Mouse (Mus musculus) brain, adult 2 months (tissue): ENCODE results near the gene Stat6.
A peak's percentile ranks its signal among the peaks of the same experiment; 100 is the strongest.

Experiments used
- DNase-seq: peaks from one replicate; pipeline ENCODE4 v3.0.0; 2011; ENCODE audit warnings: low read depth, low spot score

Stat6 gene

DNA sequence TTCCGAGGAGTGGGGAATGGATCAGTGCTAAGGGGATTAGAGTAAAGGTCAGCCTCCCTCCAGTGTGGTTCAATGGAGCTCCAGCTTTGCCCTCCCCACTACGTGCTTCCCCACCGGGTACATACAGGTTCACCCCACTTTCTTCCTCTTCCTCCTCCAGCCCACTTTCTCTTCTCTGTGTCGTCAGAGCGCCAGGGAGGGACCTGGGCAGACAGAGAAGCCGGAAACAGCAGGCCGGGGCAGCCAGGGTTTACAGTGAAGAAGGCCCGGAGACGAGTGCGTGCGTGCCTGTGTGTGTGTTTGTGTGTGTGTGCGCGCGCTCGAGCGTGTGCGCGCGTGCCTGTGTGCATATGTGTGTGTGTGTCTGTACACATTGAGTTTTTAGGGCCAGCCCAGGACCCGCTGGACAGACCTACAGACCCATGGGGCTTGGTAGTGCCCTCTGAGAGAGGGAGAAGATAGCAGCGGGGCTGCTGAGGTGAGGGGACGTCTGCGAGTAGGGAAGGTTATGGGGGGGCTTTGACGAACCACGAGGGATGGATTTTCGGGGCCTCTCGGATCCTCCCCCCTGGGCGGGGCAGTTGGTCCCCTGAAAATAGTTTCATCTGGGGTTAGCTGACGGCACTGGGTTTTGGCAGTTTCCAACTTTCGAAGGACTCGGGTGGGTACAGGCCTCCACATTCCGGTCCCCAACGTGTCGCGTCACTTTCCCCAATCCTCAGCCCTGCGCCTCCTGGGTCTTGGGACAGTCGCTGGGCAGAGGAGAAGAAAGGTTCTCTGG is at the start of gene Stat6:
Gene Stat6 (plus strand): TSS at position 215 of the 781 bp plus-strand sequence.
- DNase-seq: peak; percentile 72

DNA sequence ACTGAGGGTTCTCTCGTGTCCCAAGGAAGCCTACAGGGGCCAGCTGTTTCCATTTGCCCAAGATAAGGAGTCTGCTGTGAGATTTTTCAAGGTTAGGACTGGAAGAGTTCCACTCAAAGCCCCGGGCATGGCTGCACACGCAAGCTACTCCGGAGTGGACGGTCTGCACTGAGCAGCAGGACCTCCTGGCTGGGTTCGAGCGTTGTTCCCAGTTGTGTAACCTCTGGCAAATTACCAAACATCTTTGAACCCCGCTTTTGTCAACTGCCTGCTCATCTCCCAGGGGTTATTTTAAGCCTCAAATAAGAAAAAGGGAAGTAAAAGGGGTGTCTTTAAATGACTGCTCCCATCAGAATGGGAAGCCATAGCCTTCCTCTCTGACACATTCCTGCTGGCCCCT is 48.4 kb upstream of the Stat6 start:
- DNase-seq: peak; percentile 64

DNA sequence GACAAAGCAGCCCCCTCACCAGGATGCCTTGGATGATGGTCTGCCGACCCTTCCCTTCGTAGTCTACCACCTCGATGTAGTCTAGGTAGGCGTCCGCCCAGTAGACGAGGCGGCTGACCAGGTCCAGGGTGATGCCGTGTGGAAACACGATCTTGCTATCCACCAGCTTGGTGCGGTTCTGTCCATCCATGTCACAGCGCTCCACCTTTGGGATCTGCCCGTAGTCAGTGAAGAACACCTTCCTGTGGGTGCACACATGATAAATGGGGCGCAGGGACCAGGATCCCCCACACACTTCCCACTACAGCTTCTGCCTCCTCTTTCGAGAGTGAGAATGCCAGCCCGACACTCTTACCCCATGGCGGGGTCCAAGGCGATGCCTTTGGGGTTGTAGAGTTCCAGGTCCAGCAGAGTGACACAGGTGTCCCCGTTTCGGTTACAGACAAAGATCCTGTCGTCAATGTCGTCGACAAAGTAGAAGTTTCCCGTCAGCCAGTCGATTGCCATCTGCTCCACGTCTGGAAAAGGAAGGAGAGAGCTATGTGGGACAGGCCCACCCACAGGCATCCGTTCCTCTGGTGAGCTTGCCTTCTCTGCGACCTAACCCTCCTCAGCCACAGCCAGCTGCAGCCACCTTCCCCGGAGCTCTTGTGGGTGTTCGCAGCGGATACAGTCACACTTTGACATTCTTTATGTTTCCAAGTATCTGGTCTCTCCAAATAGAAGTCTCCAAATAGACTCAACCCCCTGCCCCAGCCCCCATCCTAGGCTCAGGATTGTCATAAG is 47.7 kb upstream of the Stat6 start:
- DNase-seq: peak; percentile 85

DNA sequence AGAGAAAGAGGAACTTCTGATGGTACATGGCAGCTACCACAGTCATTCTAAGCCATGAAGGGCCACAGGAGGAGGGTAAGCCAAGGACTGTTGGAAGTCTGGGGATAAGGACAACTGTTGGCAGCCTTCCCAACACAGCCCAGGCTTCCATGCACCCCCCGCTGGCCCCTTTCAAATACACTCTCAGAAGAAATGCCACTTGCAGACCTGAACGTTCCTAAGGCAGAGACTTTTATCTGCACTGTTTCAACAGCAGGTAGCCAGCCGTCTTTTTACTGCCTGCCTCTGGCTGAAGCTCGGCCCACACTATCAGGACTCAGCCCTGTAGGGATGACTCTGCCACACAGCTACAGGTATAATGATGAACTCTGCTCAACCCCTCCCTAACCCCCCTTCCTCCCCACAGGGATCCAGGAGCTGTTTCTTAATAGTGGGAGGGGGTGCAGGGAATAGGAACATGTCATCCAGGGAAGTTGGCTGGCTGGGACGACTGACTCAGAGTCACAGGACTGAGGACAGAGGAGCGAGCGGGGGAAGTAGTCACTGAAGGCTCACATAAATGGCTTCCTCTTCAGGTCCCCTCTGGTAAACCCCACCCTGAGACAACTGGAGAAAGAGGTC is 46.4 kb upstream of the Stat6 start:
- DNase-seq: peak; percentile 74

DNA sequence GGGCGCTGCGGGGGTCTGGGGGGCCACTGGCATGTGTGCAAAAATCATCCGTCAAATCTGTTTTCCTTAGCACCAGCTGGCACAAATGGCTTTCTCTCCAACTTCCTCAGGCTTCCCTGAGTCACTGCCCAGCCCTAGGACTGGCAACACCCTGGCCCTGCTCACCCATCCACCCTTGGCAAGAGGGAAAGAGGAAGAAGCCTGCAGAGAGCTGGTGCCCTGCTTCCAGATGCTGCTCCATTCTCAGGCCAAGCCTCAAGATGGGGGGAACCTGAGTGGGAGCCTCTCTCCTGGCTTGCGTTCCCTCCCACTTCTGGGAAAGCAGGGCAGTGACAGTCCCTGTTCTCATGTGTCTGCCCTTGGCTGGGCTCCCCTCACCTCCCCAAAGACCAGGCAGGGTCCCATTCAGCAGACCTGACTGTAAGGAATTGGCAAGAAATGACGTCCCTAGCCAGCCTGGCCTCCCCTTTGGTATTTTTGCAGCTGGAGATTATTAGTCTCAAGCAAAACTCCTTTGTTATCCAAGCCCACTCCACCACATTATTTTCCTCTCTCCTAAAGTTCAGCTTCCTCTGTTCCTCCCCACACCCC is 45.4 kb upstream of the Stat6 start:
- DNase-seq: peak; percentile 92

DNA sequence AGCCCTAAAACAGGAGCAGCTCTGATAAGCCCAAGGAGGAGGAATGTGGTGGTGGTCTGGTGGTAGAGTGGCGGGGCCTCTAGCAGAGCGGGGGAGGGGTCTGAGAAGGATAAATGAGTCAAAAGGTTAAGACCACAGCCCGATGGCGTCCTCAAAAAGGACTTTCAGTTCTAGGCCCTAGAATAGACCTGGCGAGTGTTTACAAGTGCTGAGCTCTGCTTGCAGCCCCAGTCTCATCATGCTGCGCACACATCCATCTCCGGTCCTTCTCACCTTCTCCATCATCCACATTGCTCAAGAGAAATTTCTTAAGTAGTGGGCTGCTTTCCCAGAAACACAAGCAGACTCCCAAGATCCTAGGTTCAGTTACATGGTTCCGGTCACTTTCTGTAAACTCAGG is 44.2 kb upstream of the Stat6 start:
- no peak for DNase-seq

DNA sequence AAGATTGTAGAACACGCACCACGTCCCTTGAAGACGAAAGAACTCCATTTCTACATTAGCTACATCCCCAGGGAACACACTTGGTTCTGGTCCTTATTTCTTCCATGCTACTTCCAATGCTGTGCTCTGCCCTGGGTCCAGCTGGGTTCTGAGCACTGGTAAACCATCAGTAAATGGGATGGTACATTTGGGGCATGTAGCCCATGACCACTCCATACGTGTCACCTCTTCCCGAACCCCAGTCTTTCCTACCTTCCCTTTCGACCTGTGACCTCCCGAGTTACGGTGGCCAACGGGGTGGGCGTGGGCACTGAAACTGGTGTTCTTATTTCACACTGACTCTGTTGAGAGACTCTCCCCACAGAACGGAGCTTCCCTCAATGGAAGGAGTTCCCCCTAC is 43.5 kb upstream of the Stat6 start:
- no peak for DNase-seq

- DNase-seq: peak; percentile 78
Observed at GRCm38 (mm10) chr10:127599779-127600541, 42.8 kb upstream of the Stat6 start.

DNA sequence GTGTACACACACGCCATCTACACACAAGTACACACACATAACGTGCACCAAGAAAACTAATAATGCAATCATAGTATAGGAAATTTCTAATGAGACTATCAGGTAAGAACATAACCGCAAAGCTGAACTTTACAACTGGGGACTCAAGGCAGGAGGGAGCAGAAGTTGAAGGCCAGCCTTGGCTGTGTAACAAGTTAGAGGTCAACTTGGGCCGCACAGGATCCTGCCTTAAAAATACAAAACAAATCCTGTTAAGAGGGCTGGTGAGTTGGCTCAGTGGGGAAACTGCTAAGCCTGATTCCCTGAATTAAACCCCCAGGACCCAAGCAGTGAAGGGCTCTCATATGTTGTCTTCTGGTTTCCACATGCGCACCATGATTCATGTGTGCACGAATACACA is 40.6 kb upstream of the Stat6 start:
- no peak for DNase-seq

GRCm38 (mm10) chr10:127603437-127604371 is 39.1 kb upstream of the Stat6 start:
- DNase-seq: no peak

- peak; percentile 68 for DNase-seq
Observed at GRCm38 (mm10) chr10:127604465-127605250, 38.1 kb upstream of the Stat6 start.

DNA sequence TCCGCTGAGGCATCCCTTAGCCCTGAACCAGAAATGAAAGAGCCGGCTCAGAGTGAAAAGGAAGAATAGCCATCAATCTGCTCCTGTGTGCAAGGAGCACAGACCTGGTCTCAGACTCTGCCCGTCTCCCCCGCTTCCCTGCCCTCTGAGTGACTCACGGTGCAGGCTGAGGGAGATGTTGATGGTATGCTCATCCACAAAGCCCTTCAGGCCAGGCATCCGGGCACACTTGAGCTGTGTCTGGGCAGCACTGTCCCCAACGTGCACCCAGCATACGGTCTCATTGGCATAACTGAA is 37.6 kb upstream of the Stat6 start:
- no peak for DNase-seq

- no peak for DNase-seq
Observed at GRCm38 (mm10) chr10:127605756-127606155, 37.0 kb upstream of the Stat6 start.

GRCm38 (mm10) chr10:127607059-127607458 is 35.7 kb upstream of the Stat6 start:
- no peak for DNase-seq

GRCm38 (mm10) chr10:127609415-127610065 is 33.2 kb upstream of the Stat6 start:
- peak; percentile 61 for DNase-seq

DNA sequence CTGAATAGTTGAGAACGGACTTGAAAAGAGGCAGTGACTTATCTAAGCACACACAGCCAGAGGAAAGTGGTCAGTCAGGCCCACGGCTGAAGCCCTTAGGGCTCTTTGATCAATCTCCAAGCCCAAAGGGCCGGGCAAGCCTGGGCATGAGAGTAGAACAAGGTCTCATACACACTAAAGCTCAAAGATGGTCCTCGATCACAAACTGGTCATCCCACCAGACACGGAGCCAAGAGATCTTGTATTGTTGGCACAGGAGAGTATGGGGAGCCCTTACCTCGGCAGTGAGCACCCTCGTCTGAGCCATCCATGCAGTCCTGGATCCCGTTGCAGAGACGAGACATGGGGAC is 32.7 kb upstream of the Stat6 start:
- no peak for DNase-seq

DNA sequence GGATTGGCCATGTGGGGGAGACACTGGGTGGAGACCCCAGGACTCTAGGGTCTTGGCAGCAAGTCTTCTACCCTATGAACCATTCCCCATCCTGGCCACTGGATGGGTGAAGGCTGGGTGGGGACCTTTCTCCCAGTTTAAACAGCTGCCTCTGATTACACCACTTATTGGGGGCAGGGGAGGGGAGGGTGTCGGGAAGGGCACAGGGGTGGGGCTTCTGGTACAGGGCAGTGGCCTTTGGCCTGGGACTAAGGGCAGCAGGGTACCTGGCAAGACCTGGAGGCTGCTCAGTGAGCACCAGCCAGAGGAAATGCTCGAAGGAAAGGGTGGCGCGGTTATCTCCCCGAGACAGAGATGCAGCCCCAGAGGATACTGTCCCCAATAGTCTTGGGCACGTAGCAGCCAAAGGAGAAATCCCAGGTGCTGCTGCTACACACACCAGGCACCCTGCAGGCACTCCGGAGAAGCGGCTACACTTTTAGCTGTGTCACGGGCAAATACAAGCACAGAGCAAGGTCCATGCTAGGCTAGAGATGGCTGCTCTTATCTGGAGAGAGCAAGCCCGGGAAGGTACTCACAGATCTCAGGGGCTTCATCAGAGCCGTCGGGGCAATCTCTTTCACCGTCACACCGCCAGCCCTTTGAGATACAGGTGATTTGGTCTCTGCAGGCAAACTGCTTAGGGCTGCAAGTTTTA is 30.6 kb upstream of the Stat6 start:
- no peak for DNase-seq

GRCm38 (mm10) chr10:127614236-127615033 is 28.4 kb upstream of the Stat6 start:
- peak; percentile 57 for DNase-seq
